ENCODE assay signal across 10 mouse cellular contexts in genomic region chr10:99202363-99202762, GRCm38 (mm10).
DNase-seq lines count a peak whose midpoint lies in the region; ATAC-seq lines count a peak whose summit lies in the region.
"Had no signal": no experiment of that assay in that cellular context is flagged by ENCODE, and none has a peak within 500 bp of the region (broad histone marks: within the 10 kb centered on the region; RNA-seq: fewer than 3 reads in every experiment).

No protein-coding gene starts in this region.

- no peaks in the 10 kb centered on the region for H3K36me3 ChIP-seq in heart, embryonic 11.5 days (ENCODE audit: control insufficient read depth, insufficient read depth, low read length)
- H3K36me3 ChIP-seq in hindbrain, embryonic 11.5 days (ENCODE audit: control insufficient read depth, insufficient read depth, low read length) = no peaks in the 10 kb centered on the region
- peaks cover 17% of the 10 kb centered on the region for H3K36me3 ChIP-seq in forebrain, embryonic 10.5 days (replicated peaks)
- H3K36me3 ChIP-seq: embryonic facial prominence, embryonic 12.5 days had no signal

- H3K9me3 ChIP-seq in heart, embryonic 11.5 days (replicated peaks; ENCODE audit: control insufficient read depth, low read length) = no peaks in the 10 kb centered on the region
- H3K9me3 ChIP-seq in hindbrain, embryonic 11.5 days (ENCODE audit: control insufficient read depth, low read length) = no peaks in the 10 kb centered on the region
- H3K9me3 ChIP-seq in forebrain, embryonic 10.5 days = no peaks in the 10 kb centered on the region
- H3K9me3 ChIP-seq: embryonic facial prominence, embryonic 12.5 days had no signal

- no peak for DNase-seq in heart, postnatal 10 days
- DNase-seq in urinary bladder, postnatal 14 days (ENCODE audit: low spot score) = peak; percentile 20
- no peak for DNase-seq in urinary bladder, postnatal 4 days (ENCODE audit: low spot score in 2 of 2)
- DNase-seq in kidney, postnatal 14 days = peak; percentile 20
- no peak for DNase-seq in hindbrain, embryonic 11.5 days (ENCODE audit: low spot score)
- no peak for DNase-seq in left cerebral cortex, adult 9 months (ENCODE audit: low spot score in 2 of 2)
- DNase-seq in forebrain, embryonic 10.5 days (ENCODE audit: extremely low spot score, low spot score) = no peak
- DNase-seq: forebrain, postnatal 0 days had no signal

- peaks cover 9% of the 10 kb centered on the region for H3K4me1 ChIP-seq in heart, embryonic 11.5 days (ENCODE audit: control insufficient read depth, insufficient read depth, low read length)
- H3K4me1 ChIP-seq in hindbrain, embryonic 11.5 days (replicated peaks; ENCODE audit: control insufficient read depth, insufficient read depth, low read length) = no peaks in the 10 kb centered on the region
- peaks cover 51% of the 10 kb centered on the region for H3K4me1 ChIP-seq in forebrain, embryonic 10.5 days

- H3K4me3 ChIP-seq in heart, embryonic 11.5 days (ENCODE audit: low read depth, low read length) = no peak overlapping the region
- no peak overlapping the region for H3K4me3 ChIP-seq in hindbrain, embryonic 11.5 days (ENCODE audit: low read depth, low read length)
- H3K4me3 ChIP-seq in forebrain, embryonic 10.5 days = no peak overlapping the region
- H3K4me3 ChIP-seq: embryonic facial prominence, embryonic 12.5 days had no signal

- no peaks in the 10 kb centered on the region for H3K27me3 ChIP-seq in heart, embryonic 11.5 days (ENCODE audit: control insufficient read depth, insufficient read depth, low read length)
- no peaks in the 10 kb centered on the region for H3K27me3 ChIP-seq in hindbrain, embryonic 11.5 days (ENCODE audit: control insufficient read depth, insufficient read depth, low read length)
- H3K27me3 ChIP-seq in forebrain, embryonic 10.5 days (ENCODE audit: poor library complexity, severe bottlenecking) = no peaks in the 10 kb centered on the region; the same call in 1 of the 2 replicates
- H3K27me3 ChIP-seq: embryonic facial prominence, embryonic 12.5 days had no signal

- no peak for ATAC-seq in heart, embryonic 11.5 days (replicated peaks; ENCODE audit: insufficient number of reproducible peaks, low FRiP score, low TSS enrichment)
- no peak for ATAC-seq in hindbrain, embryonic 11.5 days (ENCODE audit: low FRiP score)
- ATAC-seq: forebrain, postnatal 0 days had no signal

- intact Hi-C loops in heart, postnatal 10 days (cut with DNase I) = loop anchor here (2.0 kb wide), 1 partner anchor 60 kb away; the partner anchor contains the start of gene Dusp6

- H3K4me2 ChIP-seq in heart, embryonic 11.5 days = no peak overlapping the region
- H3K4me2 ChIP-seq in hindbrain, embryonic 11.5 days (replicated peaks; ENCODE audit: low read depth, low read length) = no peak overlapping the region
- H3K4me2 ChIP-seq: embryonic facial prominence, embryonic 12.5 days had no signal

- no peak overlapping the region for H3K9ac ChIP-seq in heart, embryonic 11.5 days (ENCODE audit: low read depth, low read length)
- no peak overlapping the region for H3K9ac ChIP-seq in hindbrain, embryonic 11.5 days (ENCODE audit: low read depth, low read length)
- H3K9ac ChIP-seq: embryonic facial prominence, embryonic 12.5 days; forebrain, postnatal 0 days had no signal

- 23% methylated on average over 8 of the region's 8 CpGs for WGBS in heart, embryonic 11.5 days (ENCODE audit: insufficient replicate concordance)
- 51% methylated on average over 8 of the region's 8 CpGs for WGBS in hindbrain, embryonic 11.5 days
- 44% methylated on average over 8 of the region's 8 CpGs for WGBS in forebrain, embryonic 10.5 days

- 0 out of 2 replicates have a peak overlapping the region, but pooled peaks have one; percentile 29 for H3K27ac ChIP-seq in heart, embryonic 11.5 days (ENCODE audit: low read depth, low read length)
- H3K27ac ChIP-seq in hindbrain, embryonic 11.5 days (ENCODE audit: low read depth, low read length) = no peak overlapping the region
- no peak overlapping the region for H3K27ac ChIP-seq in forebrain, embryonic 10.5 days
- H3K27ac ChIP-seq: embryonic facial prominence, embryonic 12.5 days had no signal

Comparison
In these comparisons a context has a peak if more than half of its experiments do, and no peak if none do; other contexts are left out.
1. DNase-seq: peak in urinary bladder, postnatal 14 days (single experiment) and kidney, postnatal 14 days (single experiment); none in heart, postnatal 10 days (0 of 2), urinary bladder, postnatal 4 days (0 of 2), hindbrain, embryonic 11.5 days (single experiment), left cerebral cortex, adult 9 months (0 of 2) and forebrain, embryonic 10.5 days (single experiment).